Mouse (Mus musculus) bone marrow, adult 2 months (tissue): Measurements from ENCODE around the gene Ciart. TPM values are rescaled to one million over a fixed set of nuclear protein-coding genes. Genes with fewer than 3 reads are reported as not detected.
"Not testable (repeated sequence)": the region's sequence is repeated elsewhere in the genome, so short reads cannot be mapped to it uniquely, and the experiment has no call there.

Experiments
- H3K27ac ChIP-seq: fragments of 200-500 bp; 2 replicates; pipeline ENCODE4 v1.5.1; 2012; ENCODE audit warnings: low read depth, mild to moderate bottlenecking, control low read depth, inconsistent platforms, low read length; ENCODE audit not compliant: control insufficient read depth, poor library complexity, insufficient read depth
- H3K4me1 ChIP-seq: fragments of 200-500 bp; 2 replicates; pipeline ENCODE4 v1.6.1; 2011; ENCODE audit warnings: low read length; ENCODE audit not compliant: control insufficient read depth, insufficient read depth
- H3K4me3 ChIP-seq: fragments of 200-500 bp; replicated peaks from 2 replicates; pipeline ENCODE3; 2011; ENCODE audit warnings: mild to moderate bottlenecking, low read depth, low read length, control low read depth; ENCODE audit not compliant: control insufficient read depth
- CTCF ChIP-seq: fragments of 200-500 bp; IDR thresholded peaks from 2 replicates; pipeline ENCODE4 v1.5.1; 2011; ENCODE audit warnings: low read length, control low read depth; ENCODE audit not compliant: control insufficient read depth, insufficient read depth
- POLR2A ChIP-seq: fragments of 200-500 bp; IDR thresholded peaks from 2 replicates; pipeline ENCODE4 v1.6.1; 2011; ENCODE audit warnings: low read depth, mild to moderate bottlenecking, control low read depth, low read length, borderline replicate concordance; ENCODE audit not compliant: control insufficient read depth
- WGBS: fragments of 180-500 bp; shearing (Covaris S2); methylation state at CpG from one replicate; pipeline ENCODE4 v1.1.7; 2018; 5-methylcytosine and 5-hydroxymethylcytosine counted together
- polyA plus RNA-seq: library from polyadenylated mRNA; stranded (reverse); fragments of >200 nt; gene quantifications from 2 replicates; pipeline ENCODE4 v1.2.4, GENCODE M21; 2011; ENCODE audit warnings: low replicate concordance; ENCODE audit not compliant: missing spikeins, insufficient read depth, insufficient read length

Gene Ciart
- polyA plus RNA-seq, 1 experiment = 8.7 TPM

- Histone ChIP-seq H3K4me3 (no peak overlapping the region), H3K27ac (no peak overlapping the region), H3K4me1 (no peaks in the 10 kb centered on the region)
- TF ChIP-seq CTCF (no peak), POLR2A (no peak)
- 73% methylated on average over 3 of the region's 3 CpGs for WGBS
Measured at GRCm38 (mm10) chr3:95860323-95860722, 21.7 kb downstream of the Ciart start.

- not testable (repeated sequence) for H3K27ac ChIP-seq, H3K4me3 ChIP-seq, H3K4me1 ChIP-seq
- 59% methylated on average over 3 of the region's 3 CpGs for WGBS
Measured at GRCm38 (mm10) chr3:95858278-95858677, 23.8 kb downstream of the Ciart start.

- not testable (repeated sequence) for H3K4me3 ChIP-seq, H3K27ac ChIP-seq, H3K4me1 ChIP-seq
- WGBS = 73% methylated on average over 1 of the region's 1 CpGs
Measured at GRCm38 (mm10) chr3:95857050-95857449, 25.0 kb downstream of the Ciart start.

- no peak for TF ChIP-seq POLR2A
- TF ChIP-seq CTCF = no peak
- H3K27ac ChIP-seq = no peak overlapping the region
- H3K4me3 ChIP-seq = peak overlapping the region; percentile 98
- WGBS = 39% methylated on average over 7 of the region's 7 CpGs
- H3K4me1 ChIP-seq = no peaks in the 10 kb centered on the region
Measured at GRCm38 (mm10) chr3:95856115-95856514, 25.9 kb downstream of the Ciart start.

GRCm38 (mm10) chr3:95855502-95856089, 26.5 kb downstream of the Ciart start, which contains the start of gene Prpf3:
TSS of gene Prpf3 (minus strand) at chr3:95855885.
- H3K27ac ChIP-seq = peak within 1 kb of the TSS; percentile 87
- under 1% methylated on average over 56 of the region's 56 CpGs for WGBS
- peak within 1 kb of the TSS; percentile 98 for H3K4me3 ChIP-seq
- H3K4me1 ChIP-seq = no peaks in the 10 kb centered on the region
- no peak; the same call in 1 of the 2 replicates for TF ChIP-seq CTCF
- TF ChIP-seq POLR2A = peak; percentile 83; the same call in 1 of the 2 replicates

GRCm38 (mm10) chr3:95851317-95851716, 30.7 kb downstream of the Ciart start:
- H3K27ac ChIP-seq = no peak overlapping the region
- TF ChIP-seq POLR2A = no peak
- no peak for TF ChIP-seq CTCF

GRCm38 (mm10) chr3:95850611-95851010, 31.4 kb downstream of the Ciart start:
- Histone ChIP-seq H3K4me3 (no peak overlapping the region), H3K27ac (no peak overlapping the region), H3K4me1 (no peaks in the 10 kb centered on the region)
- 71% methylated on average over 4 of the region's 4 CpGs for WGBS
- TF ChIP-seq POLR2A (no peak), CTCF (no peak)

More at GRCm38 (mm10) chr3:95851317-95851716, 30.7 kb downstream of the Ciart start:
- WGBS = 68% methylated on average over 8 of the region's 8 CpGs
- Histone ChIP-seq H3K4me1 (no peaks in the 10 kb centered on the region), H3K4me3 (no peak overlapping the region)

GRCm38 (mm10) chr3:95842503-95843214, 39.4 kb downstream of the Ciart start:
- H3K4me1 ChIP-seq = no peaks in the 10 kb centered on the region
- no peak overlapping the region for H3K4me3 ChIP-seq
- TF ChIP-seq POLR2A = no peak
- TF ChIP-seq CTCF = no peak
- H3K27ac ChIP-seq = no peak overlapping the region
- 67% methylated on average over 3 of the region's 3 CpGs for WGBS

- Histone ChIP-seq H3K4me1 (no peaks in the 10 kb centered on the region), H3K27ac (no peak overlapping the region), H3K4me3 (no peak overlapping the region)
- WGBS = 58% methylated on average over 2 of the region's 2 CpGs
- TF ChIP-seq CTCF = no peak
- no peak for TF ChIP-seq POLR2A
Measured at GRCm38 (mm10) chr3:95839250-95839649, 42.8 kb downstream of the Ciart start.
